Mouse (Mus musculus) ES-E14 (cell line): ENCODE measurements around the gene Adamts17.

Experiments
- CHD2 ChIP-seq: IDR thresholded peaks from 2 replicates; pipeline ENCODE4 v1.6.1; 2014; ENCODE audit warnings: mild to moderate bottlenecking, low read depth, low read length, inconsistent platforms
- HCFC1 ChIP-seq: IDR thresholded peaks from 2 replicates; pipeline ENCODE4 v1.6.1; 2012; ENCODE audit warnings: low read length, inconsistent platforms, borderline replicate concordance; ENCODE audit not compliant: insufficient read depth
- MAFK ChIP-seq: IDR thresholded peaks from 2 replicates; pipeline ENCODE4 v1.6.1; 2014; ENCODE audit warnings: mild to moderate bottlenecking, low read depth, low read length, inconsistent platforms; ENCODE audit not compliant: insufficient read depth

GRCm38 (mm10) chr7:66968661-66969060, 129.1 kb downstream of the Adamts17 start:
- no peak for TF ChIP-seq MAFK
- no peak for TF ChIP-seq HCFC1
- no peak for TF ChIP-seq CHD2
